Mouse (Mus musculus) C2C12 (cell line): Measurements from ENCODE around the gene Kin.

Experiments
- CTCF ChIP-seq: IDR thresholded peaks from one replicate; pipeline ENCODE4 v1.5.1; 2011; ENCODE audit not compliant: control insufficient read depth, insufficient read depth, insufficient read length
- MAX ChIP-seq: IDR thresholded peaks from one replicate; pipeline ENCODE4 v1.6.1; 2011; ENCODE audit warnings: mild to moderate bottlenecking, control low read depth
- MYOG ChIP-seq: IDR thresholded peaks from one replicate; pipeline ENCODE4 v1.6.1; 2011; ENCODE audit not compliant: control insufficient read depth, insufficient read length; ENCODE audit errors: extremely low read depth

DNA sequence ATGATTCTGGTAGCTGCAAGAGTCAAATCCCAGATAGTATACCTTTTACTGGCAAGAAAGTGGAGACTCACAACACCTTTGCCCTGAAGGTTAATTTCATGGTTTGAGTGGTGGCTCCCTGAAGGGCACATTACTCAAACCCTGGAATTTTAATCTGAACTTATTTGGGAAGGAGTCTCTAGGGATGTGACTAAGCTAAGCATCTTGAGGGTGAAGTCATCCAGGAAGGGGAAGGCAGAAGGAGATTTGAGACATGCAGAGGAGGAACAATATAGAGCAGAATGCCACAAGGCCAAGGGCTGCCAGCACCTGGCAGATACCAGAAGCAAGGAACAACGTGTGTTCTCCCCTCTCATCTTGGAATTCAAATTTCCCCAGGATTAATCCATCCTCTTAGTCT lies 38.4 kb downstream of the Kin start:
- no peak for TF ChIP-seq CTCF
- no peak for TF ChIP-seq MAX
- no peak for TF ChIP-seq MYOG
